ENCODE assay signal across 15 mouse cellular contexts in the genomic region with DNA sequence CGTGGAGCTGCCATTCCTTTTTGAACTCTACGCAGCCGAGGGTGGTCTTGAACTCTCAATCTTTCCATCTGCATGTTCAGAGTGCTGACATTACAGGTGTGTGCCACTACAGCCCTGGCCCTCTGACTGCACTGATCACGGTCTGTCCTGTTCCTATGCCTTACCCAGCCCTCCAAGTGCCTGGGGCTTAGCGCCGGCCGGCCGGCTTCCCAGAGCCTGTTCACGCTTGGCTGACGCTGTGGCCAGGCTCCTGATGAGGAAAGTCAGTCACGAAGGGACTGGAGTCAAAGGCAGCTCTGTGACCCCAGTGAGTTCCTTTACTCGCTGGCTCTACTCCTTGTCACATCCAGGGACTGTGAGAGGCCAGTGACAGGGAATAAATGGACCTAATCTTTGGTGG. TPM values are rescaled to one million over a fixed set of nuclear protein-coding genes. Genes with fewer than 3 reads are reported as not detected.
DNase-seq lines count a peak whose midpoint lies in the region.
"Had no signal": no experiment of that assay in that cellular context is flagged by ENCODE, and none has a peak within 500 bp of the region (broad histone marks: within the 10 kb centered on the region; RNA-seq: fewer than 3 reads in every experiment).

No protein-coding gene starts in this region.

- no peak overlapping the region for H3K27ac ChIP-seq in embryonic facial prominence, embryonic 10.5 days (replicated peaks)
- H3K27ac ChIP-seq: embryonic facial prominence, embryonic 13.5 days; forebrain, embryonic 12.5 days; liver, embryonic 13.5 days; neural tube, embryonic 12.5 days had no signal

- H3K4me1 ChIP-seq in embryonic facial prominence, embryonic 10.5 days: peaks cover 44% of the 10 kb centered on the region

- intact Hi-C loops in heart, postnatal 25 days (cut with DNase I): no loop called here

- H3K27me3 ChIP-seq in embryonic facial prominence, embryonic 10.5 days (replicated peaks; ENCODE audit: low read depth, poor library complexity, severe bottlenecking): peaks cover 26% of the 10 kb centered on the region
- H3K27me3 ChIP-seq: forebrain, embryonic 12.5 days; liver, embryonic 13.5 days; neural tube, embryonic 12.5 days had no signal

- H3K4me3 ChIP-seq in embryonic facial prominence, embryonic 10.5 days: no peak overlapping the region
- H3K4me3 ChIP-seq: embryonic facial prominence, embryonic 13.5 days; forebrain, embryonic 12.5 days; liver, embryonic 13.5 days; neural tube, embryonic 12.5 days had no signal

- no peaks in the 10 kb centered on the region for H3K36me3 ChIP-seq in embryonic facial prominence, embryonic 10.5 days (replicated peaks)
- H3K36me3 ChIP-seq: embryonic facial prominence, embryonic 13.5 days; forebrain, embryonic 12.5 days; neural tube, embryonic 12.5 days had no signal

- DNase-seq in heart, adult 18-20 months: peak; percentile 34 to 45
- no peak for DNase-seq in heart, postnatal 25 days (ENCODE audit: low spot score)
- peak; percentile 43 for DNase-seq in embryonic facial prominence, embryonic 10.5 days (ENCODE audit: low spot score)
- DNase-seq in kidney, adult 8-10 months: peak; percentile 78
- DNase-seq in retina, embryonic 14.5 days (ENCODE audit: low spot score): peak; percentile 63
- no peak for DNase-seq in layer of hippocampus, adult 11-12 months (ENCODE audit: low spot score)
- DNase-seq in adrenal gland, adult 18-20 months (ENCODE audit: low spot score in 2 of 2): no peak
- DNase-seq: cerebellum, adult 2 months; liver, embryonic 13.5 days; lung, postnatal 10 days; midbrain, embryonic 14.5 days; thymus, adult 2 months had no signal

- WGBS in embryonic facial prominence, embryonic 10.5 days: 26% methylated on average over 12 of the region's 12 CpGs

- no peaks in the 10 kb centered on the region for H3K9me3 ChIP-seq in embryonic facial prominence, embryonic 10.5 days
- H3K9me3 ChIP-seq: embryonic facial prominence, embryonic 13.5 days; forebrain, embryonic 12.5 days; liver, embryonic 13.5 days; neural tube, embryonic 12.5 days had no signal

RNA-seq across cellular contexts. Expression of a gene that starts 29.7 kb away (rescaled TPM):
- 10 to 100 TPM; 26.2 to 32.1 TPM for total RNA-seq in heart, adult 18-20 months (2021)
- 10 to 100 TPM; 10.4 to 13.0 TPM for total RNA-seq in heart, postnatal 25 days (2021)
- polyA plus RNA-seq in embryonic facial prominence, embryonic 10.5 days (2016; fragmentation: Nextera tagmentation; extraction: Ambion mirVana): 3.6 and 4.0 TPM in 2 replicates
- total RNA-seq in adrenal gland, adult 18-20 months (2021): 10 to 100 TPM; 15.2 to 16.0 TPM

RNA-seq across cellular contexts. Expression of a gene that starts 46.6 kb away (rescaled TPM):
- total RNA-seq in heart, adult 18-20 months (2021): 10 to 100 TPM; 55.6 to 60.2 TPM
- total RNA-seq in heart, postnatal 25 days (2021): 10 to 100 TPM; 41.8 to 46.4 TPM
- polyA plus RNA-seq in embryonic facial prominence, embryonic 10.5 days (2016; fragmentation: Nextera tagmentation; extraction: Ambion mirVana): 75.2 and 81.8 TPM in 2 replicates
- 100 to 1,000 TPM; 190 to 305 TPM for total RNA-seq in adrenal gland, adult 18-20 months (2021)

Comparison
In these comparisons a context has a peak if more than half of its experiments do, and no peak if none do; other contexts are left out.
1. DNase-seq: peak in heart, adult 18-20 months (2 of 2), embryonic facial prominence, embryonic 10.5 days (single experiment), kidney, adult 8-10 months (2 of 2) and retina, embryonic 14.5 days (single experiment); none in heart, postnatal 25 days (single experiment), layer of hippocampus, adult 11-12 months (single experiment) and adrenal gland, adult 18-20 months (0 of 2).